Mouse (Mus musculus): ENCODE results near the gene Phykpl.

Phykpl gene

DNA sequence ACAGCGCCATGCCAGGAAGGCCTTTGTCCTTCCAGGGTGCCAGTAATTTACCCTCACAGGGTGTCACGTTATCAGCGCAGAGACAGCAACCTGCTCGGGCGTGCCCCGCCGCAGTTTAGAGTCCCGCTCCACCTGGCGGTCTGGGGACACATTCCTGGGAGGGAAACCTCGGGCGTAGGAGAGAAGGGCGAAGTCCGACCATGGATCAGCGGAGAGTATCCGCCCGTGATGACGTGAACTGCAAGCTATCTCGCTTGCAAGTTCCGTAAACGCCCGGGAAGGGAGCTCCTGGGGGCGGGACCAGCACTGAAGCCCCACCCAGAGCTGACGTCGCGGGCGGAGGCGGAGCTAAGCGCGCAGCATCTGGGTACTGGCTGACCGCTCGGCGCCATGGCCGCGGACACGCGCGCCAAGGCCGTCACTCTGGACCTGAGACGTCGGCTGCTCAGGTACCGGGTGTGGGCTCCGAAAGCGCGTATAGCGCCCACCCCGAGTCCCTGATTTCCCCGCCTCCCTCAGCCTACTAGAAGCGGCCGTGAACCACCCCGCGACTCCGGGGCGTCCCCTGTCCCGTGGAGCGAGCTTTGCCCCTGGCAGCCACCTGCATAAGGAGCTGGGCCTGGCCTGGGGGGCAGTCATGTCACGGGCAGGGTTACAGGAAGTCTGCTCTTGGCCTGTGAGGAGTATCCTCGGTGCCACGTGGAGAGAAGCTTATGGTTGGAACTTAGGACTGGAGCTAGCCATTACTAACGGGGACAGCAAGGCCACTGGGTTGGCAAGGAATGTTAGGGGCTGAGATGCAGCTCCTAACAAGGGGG, at the start of gene Phykpl:
Gene Phykpl, plus strand, starts transcription at position 327 of the 818 bp plus-strand sequence.
- peak; percentile 78 for DNase-seq (ENCODE audit: extremely low read depth, low read depth, low spot score)

DNA sequence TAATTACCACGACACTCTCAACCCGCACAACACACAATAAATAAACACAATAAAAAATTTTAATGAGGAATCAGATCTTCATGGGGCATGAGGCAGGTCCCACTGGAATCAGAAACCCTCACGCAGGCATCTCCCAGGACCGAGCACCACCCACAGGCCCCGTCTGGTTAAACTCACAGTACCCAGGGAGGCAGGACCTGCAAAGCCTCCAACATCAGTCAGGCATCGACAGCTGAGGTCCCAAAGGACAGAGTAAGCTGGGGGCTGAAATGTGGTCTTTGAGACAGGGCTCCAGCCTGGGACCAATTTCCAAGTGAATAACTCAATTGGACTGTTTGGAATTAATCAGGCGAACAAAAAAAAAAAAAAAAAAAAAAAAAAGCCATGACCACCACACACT, 46.2 kb upstream of the Phykpl start:
- no peak for DNase-seq (ENCODE audit: extremely low read depth, low read depth, low spot score)

DNA sequence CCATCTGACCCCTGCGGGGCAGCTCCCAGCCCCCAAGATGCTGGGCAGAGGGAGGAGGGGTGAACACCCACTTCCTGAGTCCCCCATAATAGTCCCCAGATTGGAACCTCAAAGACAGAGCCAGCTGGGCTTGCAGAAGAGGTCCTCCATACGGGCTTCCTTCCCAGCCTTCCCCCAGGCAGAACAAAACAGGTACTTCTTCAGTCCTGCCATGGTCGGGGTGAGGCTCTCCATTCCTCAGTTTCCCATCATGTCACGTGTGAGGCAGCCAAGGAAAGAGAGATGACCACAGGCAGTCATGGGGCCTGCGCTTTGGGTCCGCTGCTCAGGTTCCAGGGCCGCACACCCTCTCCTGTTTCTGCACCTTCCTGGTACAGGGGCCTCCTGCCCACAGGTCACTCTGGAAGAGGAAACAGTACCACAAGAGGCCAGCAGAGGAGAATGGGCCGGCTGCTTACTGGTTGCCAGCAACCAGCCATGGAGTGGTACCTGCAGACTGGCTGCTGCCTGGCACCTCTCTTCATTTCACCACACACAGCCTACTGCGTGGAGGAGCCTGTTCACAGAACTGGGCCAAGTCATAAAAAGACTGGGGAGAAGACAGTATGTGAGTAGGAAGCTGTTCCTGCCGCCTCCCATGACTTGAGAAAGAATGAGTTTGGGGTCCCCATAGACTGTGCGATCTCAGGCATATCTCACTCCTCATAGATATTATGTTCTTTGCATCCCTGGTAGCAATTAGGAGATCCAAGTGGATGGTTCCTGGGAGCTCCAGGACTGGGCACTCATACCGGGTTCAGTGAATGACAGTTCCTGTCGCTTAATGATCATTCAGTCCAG, 45.4 kb upstream of the Phykpl start:
- DNase-seq (ENCODE audit: extremely low read depth, low read depth, low spot score) = no peak

DNA sequence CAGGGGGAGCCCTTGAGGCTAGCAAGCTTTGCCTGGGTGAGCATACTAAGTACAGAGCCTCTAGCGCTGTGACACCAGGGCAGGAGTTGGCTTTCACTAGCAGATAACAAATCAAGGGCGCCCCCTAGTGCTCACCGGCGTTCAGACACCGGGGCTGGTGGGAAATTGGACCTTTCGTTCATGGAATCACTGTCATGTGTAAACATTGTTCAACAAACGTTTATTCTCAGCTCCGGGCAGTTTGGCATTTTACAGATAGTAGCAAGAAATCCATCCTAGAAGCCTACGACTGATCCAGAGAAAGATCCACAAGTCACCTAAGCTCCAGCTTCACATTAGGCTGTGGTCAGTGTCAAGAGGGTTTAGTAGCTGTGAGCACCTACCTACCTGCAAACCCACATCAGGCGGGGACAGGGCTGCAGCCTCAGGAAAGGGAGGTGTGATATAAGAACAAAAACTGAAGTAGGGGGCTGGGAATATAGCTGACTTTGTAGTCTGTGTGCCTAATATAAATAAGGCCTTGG, 44.7 kb upstream of the Phykpl start:
- peak; percentile 54 for DNase-seq (ENCODE audit: extremely low read depth, low read depth, low spot score)

DNA sequence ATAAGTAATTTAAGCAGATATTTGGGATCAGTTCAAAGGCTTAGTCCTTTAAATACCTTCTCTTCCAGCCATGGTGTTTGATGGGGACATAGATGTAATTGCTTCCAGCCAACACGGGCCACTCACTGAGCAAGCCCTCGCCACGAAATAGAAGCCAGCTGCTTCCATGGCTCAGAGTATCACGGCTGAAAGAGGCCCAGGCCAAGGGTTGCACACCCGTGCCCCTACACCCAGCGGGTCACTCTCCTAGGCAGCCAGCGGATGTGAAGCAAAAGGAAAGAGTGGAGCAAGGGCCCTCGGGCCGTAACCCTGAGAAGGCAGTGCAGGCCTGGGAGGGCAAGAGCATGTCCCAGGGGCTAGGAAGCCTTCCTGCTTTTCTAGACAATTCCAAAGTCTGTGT, 42.1 kb upstream of the Phykpl start:
- no peak for DNase-seq (ENCODE audit: extremely low read depth, low read depth, low spot score)

DNA sequence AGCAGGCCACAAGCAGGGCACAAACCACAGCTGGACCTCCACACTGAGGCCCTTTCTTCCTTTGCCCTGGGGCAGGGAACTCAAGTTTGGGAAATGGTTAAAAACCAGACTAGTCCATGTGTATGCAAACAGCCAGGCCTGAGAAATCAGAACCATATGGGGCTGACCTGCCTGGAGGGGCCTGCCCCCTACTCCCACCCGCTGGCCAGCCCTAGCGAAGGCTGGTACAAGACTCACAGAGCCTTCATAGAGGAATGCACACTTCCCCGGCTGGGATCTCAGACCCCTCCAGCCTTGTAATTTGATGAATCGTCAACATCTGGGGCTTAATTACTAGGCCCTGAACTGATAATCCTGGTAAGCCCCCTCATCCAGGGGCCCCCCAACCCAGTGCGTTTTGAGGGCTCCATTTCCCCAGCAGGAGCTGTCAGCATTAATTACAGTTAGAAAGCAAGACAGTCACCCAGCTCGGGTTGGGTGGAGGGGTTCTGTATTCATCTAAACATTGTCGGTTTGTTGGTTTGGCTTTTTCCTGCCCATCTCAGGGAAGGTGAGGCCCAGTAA, 41.0 kb upstream of the Phykpl start:
- DNase-seq (ENCODE audit: extremely low read depth, low read depth, low spot score) = no peak

DNA sequence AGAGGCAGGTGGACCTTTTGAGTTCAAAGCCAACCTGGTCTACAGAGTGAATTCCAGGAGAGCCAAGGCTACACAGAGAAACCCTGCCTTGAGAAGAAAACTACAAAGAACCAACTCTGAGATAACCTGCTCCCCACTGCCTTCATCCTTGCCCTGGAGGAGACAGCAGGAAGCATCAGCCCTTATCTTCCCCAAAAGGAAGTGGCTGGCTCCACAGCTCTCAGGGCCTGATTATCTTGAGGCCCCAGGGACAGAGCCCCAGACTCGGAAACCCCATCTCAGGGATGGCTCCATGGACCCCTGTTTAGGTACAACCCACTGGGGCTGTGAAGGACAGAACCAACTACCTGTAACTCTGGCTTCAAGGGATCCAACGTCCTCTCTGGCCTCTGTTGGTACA, 40.1 kb upstream of the Phykpl start:
- no peak for DNase-seq (ENCODE audit: extremely low read depth, low read depth, low spot score)

DNA sequence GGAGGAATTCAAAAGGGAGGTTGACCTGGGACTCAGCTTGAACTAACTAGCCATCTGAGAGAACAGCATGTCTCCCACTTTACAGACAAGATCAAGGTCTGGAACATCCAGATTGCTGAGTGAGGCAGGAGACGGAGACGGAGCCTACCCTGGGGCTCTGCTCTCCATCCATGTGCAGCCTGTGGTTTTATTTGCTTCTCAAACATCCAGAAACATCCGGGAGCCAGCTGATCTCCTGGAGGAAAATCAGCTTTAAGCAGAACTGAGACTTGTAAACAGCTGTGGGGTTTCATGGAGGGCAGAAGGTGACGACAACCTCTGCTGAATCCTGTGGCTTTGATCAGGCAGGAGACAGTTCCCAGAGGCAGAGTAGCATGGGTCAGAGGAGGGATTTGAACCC, 38.7 kb upstream of the Phykpl start:
- no peak for DNase-seq (ENCODE audit: extremely low read depth, low read depth, low spot score)

DNA sequence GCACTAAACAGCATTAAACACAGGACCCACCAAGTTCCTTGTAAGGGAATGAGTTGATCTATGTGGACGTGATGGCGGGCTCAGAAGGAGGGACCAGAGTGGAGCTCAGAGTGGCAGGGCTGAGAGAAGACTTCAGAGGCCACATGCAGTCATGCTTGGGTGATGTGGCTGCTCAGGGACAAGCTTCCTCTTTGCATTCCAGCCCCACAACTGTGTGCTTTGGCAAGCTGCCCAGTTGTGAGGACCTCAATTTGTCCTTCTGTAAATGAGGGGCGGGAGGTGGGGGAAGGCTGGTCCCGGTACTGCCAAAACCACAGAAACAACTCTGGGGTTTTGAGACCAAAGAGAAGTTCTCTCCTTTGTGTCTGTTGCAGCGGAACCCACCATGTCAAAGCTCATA, 33.3 kb upstream of the Phykpl start:
- no peak for DNase-seq (ENCODE audit: extremely low read depth, low read depth, low spot score)

DNA sequence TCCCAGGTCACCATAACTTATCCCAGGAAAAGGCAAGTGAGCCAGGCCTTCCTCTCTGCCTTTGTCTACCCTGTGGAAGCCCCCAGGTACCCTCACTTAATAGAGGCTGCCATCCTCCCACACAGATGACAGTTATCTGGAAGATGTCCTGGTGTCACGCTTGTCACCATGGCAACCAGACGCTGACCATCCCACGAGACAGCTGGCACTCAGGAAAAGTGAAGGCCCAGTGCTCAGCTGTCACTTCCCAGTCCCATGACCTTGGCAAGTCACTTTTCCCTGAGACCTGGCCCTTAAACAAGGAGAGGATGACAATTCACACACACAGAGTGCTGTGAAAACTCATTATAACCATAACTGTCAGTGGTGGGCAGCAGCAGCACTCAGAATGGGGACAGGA, 32.5 kb upstream of the Phykpl start:
- no peak for DNase-seq (ENCODE audit: extremely low read depth, low read depth, low spot score)

DNA sequence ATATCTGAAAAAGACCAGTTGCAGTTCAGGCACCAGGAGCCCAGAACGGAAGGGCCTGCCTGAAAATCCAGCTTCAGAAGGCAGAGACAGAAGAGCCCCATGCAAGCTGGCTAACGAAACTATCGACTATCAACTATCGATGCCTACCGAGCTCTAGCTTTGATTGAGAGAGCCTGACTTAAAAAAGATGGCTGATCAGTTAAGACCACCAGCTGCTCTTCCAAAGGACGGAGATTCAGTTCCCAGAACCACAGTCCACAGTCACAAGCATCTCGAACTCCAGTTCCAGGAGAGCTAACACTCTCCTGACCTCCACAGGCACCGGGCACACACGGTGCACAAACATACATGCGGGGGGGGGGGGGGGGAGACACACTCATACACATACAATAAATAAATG, 30.0 kb upstream of the Phykpl start:
- no peak for DNase-seq (ENCODE audit: extremely low read depth, low read depth, low spot score)

DNA sequence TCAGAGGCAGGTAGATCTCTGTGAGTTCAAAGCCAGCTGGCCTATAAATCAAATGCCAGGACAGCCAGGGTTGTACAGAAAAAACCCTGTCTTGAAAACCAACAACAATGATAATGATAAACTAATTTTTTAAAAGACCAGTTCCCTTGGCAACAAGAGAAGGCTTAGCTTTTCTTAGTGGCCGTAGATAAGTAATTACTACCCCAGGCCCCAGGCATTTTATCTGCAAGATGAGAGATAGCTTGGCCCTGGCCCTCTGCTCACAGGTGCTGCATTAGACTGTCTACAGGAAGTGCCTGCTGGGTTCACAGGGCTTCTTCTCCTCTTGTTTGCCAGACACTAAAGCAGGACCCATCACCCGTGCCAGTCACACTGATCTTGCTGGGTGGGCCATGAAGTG, 29.5 kb upstream of the Phykpl start:
- no peak for DNase-seq (ENCODE audit: extremely low read depth, low read depth, low spot score)

DNA sequence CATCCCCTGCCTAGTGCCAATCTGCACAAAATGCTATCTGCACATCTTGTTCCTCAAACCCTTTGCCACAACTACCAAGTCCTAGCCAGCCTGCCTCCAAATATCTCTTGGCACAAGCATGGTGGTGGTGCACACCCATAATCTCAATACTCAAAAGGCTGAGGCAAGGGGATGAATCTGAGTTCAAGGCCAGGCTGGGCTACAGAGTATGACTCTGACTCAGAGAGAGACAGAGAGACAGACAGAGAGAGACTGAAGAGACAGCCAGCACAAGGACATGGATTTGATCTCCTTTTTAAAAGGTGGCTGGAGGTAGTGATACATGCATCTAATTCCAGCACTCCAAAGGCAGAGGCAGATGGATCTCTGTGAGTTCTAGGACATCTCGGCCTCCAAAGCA, 21.3 kb upstream of the Phykpl start:
- DNase-seq (ENCODE audit: extremely low read depth, low read depth, low spot score) = no peak

DNA sequence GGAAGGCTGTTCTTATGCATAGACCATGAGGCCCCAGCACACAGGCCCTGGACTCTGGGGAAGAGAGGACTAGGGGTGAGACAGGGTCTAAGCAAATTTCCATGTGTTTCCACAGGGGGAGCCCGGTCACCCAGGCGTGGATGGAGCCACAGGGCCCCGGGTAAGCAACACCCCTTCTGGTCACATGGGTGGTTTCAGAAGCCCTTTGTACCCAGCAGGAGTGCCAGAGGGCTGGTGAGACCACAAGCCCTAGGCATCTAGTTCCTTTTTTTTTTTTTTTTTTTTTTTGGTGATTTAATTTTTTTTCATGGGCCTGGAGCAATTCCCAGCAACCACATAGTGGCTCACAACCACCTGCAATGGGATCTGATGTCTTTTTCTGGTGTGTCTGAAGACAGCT, 19.5 kb upstream of the Phykpl start:
- DNase-seq (ENCODE audit: extremely low read depth, low read depth, low spot score) = no peak

DNA sequence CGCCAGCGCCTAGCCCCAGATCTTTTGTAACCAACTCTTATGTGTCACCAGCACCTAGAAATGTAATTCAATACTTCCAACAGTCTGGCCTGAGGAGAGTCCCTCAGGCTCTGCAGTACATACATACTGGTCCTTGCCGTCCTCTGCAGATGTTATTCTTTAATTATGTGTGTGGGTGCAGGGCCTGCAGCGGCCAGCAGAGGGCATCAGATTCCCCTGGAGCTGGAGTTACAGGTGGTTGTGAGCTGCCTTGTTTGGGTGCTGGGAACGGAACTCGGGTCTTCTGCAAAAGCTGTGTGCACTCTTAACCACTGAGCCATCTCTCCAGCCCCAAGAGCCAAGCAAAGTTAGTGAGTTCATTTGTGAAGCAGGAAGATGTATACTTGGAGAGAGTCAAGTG, 18.6 kb upstream of the Phykpl start:
- DNase-seq (ENCODE audit: extremely low read depth, low read depth, low spot score) = no peak

DNA sequence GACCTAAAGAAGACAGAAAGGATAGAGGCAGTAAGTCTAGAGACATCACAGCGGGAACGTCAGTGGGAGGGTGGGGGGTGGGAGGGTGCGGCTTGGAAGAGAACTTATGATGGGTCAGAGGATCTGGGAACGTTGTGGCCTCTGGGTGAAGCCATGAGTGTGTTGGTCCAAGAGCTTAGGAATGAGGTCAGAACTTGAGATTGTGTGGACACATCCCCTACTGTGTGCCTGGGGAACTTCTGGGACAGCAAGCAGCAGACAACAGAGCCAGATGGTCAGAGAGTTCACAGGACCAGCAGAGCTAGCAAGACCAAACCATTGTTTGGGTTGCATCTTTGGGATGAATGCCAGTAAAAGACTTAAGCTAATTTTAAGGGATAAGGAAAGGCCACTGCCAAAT, 15.8 kb upstream of the Phykpl start:
- DNase-seq (ENCODE audit: extremely low read depth, low read depth, low spot score) = no peak

DNA sequence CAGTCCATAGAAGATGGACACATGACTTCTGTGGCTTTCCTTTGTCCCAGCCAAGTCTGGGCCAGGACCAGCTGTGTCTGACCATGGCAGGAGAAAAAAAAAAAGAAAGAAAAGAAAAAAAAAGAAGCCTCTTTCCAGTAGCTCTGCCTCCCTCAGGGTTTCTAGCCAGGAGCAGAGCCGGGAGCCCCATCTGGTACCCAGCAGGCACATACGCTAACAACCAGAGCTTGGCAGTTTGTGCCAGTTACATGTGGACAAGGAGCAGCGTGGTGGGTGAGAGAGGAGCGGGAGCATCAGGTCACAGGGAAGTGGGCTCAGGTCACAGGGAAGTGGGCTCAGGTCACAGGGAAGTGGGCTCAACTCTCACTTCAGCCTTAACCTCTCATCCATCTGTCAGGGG, 8.1 kb upstream of the Phykpl start:
- DNase-seq (ENCODE audit: extremely low read depth, low read depth, low spot score) = no peak

DNA sequence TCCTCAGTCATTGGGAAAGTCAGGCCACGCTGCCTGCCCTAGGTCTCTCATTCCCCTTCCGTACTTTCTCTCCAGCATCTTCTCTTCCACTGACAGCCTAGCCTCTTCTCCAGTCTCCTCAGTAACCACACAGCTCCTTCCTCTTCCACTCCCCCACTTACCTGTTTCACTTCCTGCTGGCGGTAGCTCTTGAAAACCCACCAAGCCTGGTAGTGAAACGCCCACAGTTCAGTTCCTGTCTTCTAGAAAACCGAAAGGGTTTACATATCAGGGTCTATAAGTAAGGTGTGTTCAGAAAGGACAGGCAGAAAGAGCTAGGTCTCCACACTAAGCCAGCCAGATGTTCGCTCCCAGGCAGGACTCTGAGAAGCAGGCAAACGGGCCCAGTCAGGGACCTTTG, 7.0 kb upstream of the Phykpl start:
- no peak for DNase-seq (ENCODE audit: extremely low read depth, low read depth, low spot score)

DNA sequence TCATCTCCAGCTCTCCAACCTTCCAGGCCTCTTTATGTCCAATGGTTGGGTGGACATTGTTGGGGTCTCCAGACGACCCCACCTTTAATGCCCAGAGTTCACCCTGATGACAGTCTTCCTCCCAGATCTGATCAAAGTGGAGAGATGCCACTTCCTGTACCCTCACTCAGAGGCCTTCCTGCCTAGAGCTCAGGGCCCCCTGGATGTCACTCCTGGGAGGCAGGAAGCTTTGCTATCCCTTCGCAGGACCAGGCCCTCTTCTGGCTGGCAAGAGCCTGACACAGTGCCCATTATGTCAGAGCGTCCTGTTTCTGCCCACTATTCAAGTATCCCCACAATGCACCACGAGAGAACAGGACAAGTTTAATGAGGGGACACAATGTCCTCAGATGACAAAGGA, 5.5 kb upstream of the Phykpl start:
- DNase-seq (ENCODE audit: extremely low read depth, low read depth, low spot score) = no peak

DNA sequence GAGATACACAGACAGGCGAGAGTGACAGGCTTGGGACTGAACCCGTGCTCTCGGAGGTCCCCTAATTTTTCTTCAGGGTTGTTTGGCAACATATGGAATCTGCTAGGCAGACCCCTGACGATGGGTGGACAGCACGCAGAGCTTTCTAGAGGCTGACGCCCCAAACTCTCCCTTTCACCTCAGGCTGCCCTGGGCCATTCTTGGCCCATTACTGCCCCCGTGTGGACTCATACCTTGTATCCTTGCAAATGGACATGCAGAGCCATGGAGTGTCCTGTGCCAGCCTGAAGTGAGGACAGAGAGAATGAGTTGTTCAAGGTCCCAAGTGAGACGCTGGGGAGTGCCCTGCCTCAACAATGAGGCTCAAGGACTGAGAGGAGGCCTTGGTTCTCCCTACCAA, 1.8 kb upstream of the Phykpl start:
- DNase-seq (ENCODE audit: extremely low read depth, low read depth, low spot score) = no peak

DNA sequence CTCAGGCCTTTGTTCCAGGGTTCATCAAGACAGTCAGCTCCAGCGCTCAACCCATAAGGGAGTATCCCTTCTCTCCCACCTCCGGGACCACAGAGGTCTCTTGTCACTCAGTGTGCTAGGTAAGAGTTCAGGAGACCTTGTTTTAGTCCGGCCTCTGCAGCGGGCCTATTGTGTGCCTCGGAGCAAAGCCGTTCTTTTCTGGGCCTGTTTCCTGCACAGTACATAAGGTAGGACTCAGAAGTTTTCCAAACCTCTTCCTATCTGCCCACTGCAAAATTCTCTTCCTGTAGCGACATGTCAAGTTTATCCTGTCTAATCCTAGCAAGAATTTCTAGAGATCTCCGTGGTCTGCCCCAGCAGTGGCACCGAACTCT, 513 bp upstream of the Phykpl start:
- peak; percentile 75 for DNase-seq (ENCODE audit: extremely low read depth, low read depth, low spot score)

Measured in fat pad, adult 2 months (tissue).